Comparison of ENCODE assay signal across 19 mouse cellular contexts in genomic region chr3:157884081-157884643, GRCm38 (mm10). TPM values are rescaled to one million over a fixed set of nuclear protein-coding genes. Genes with fewer than 3 reads are reported as not detected.
DNase-seq lines count a peak whose midpoint lies in the region; ATAC-seq lines count a peak whose summit lies in the region.
"Had no signal": no experiment of that assay in that cellular context is flagged by ENCODE, and none has a peak within 500 bp of the region (broad histone marks: within the 10 kb centered on the region; RNA-seq: fewer than 3 reads in every experiment).

No protein-coding gene starts in this region.

- no peaks in the 10 kb centered on the region for H3K36me3 ChIP-seq in intestine, embryonic 15.5 days
- H3K36me3 ChIP-seq: embryonic facial prominence, embryonic 13.5 days; heart, embryonic 13.5 days; hindbrain, embryonic 10.5 days; liver, embryonic 15.5 days; midbrain, embryonic 13.5 days had no signal

- H3K9ac ChIP-seq in intestine, embryonic 15.5 days: no peak overlapping the region
- H3K9ac ChIP-seq: embryonic facial prominence, embryonic 13.5 days; heart, embryonic 13.5 days; liver, embryonic 15.5 days; midbrain, embryonic 13.5 days had no signal

- intact Hi-C loops in left cerebral cortex, postnatal 25 days (cut with DNase I): loop anchor here (5.0 kb wide), 1 partner anchor 128 kb away; no protein-coding TSS in a partner anchor
- intact Hi-C loops in left cerebral cortex, postnatal 4 days (cut with DNase I): no loop called here

- H3K4me1 ChIP-seq in intestine, embryonic 15.5 days (replicated peaks): no peaks in the 10 kb centered on the region
- H3K4me1 ChIP-seq: embryonic facial prominence, embryonic 13.5 days; heart, embryonic 13.5 days; hindbrain, embryonic 10.5 days; liver, embryonic 15.5 days; midbrain, embryonic 13.5 days had no signal

- no peak overlapping the region for H3K4me3 ChIP-seq in intestine, embryonic 15.5 days (replicated peaks)
- H3K4me3 ChIP-seq: embryonic facial prominence, embryonic 13.5 days; heart, embryonic 13.5 days; hindbrain, embryonic 10.5 days; liver, embryonic 15.5 days; midbrain, embryonic 13.5 days had no signal

- ATAC-seq in erythroblast, adult 5-6 weeks (replicated peaks; ENCODE audit: low FRiP score, poor library complexity, severe bottlenecking): no peak
- ATAC-seq in intestine, embryonic 15.5 days: no peak
- ATAC-seq: forebrain, embryonic 14.5 days; inflammation-experienced regulatory T-cells, adult 6 months; midbrain, embryonic 13.5 days had no signal

- no peak overlapping the region for H3K27ac ChIP-seq in intestine, embryonic 15.5 days
- H3K27ac ChIP-seq: embryonic facial prominence, embryonic 13.5 days; heart, embryonic 13.5 days; hindbrain, embryonic 10.5 days; liver, embryonic 15.5 days; midbrain, embryonic 13.5 days had no signal

- no peaks in the 10 kb centered on the region for H3K27me3 ChIP-seq in intestine, embryonic 15.5 days (replicated peaks)
- H3K27me3 ChIP-seq: embryonic facial prominence, embryonic 13.5 days; heart, embryonic 13.5 days; liver, embryonic 15.5 days; midbrain, embryonic 13.5 days had no signal

- 77% methylated on average over 6 of the region's 6 CpGs for WGBS in intestine, embryonic 15.5 days

- no peaks in the 10 kb centered on the region for H3K9me3 ChIP-seq in intestine, embryonic 15.5 days
- H3K9me3 ChIP-seq: embryonic facial prominence, embryonic 13.5 days; heart, embryonic 13.5 days; hindbrain, embryonic 10.5 days; liver, embryonic 15.5 days; midbrain, embryonic 13.5 days had no signal

- no peak overlapping the region for H3K4me2 ChIP-seq in intestine, embryonic 15.5 days (replicated peaks)
- H3K4me2 ChIP-seq: embryonic facial prominence, embryonic 13.5 days; heart, embryonic 13.5 days; liver, embryonic 15.5 days; midbrain, embryonic 13.5 days had no signal

- peak; percentile 60 for DNase-seq in adrenal gland, adult 2 months
- no peak for DNase-seq in adrenal gland, postnatal 4 days (ENCODE audit: low spot score in 2 of 2)
- peak; percentile 10 to 70 for DNase-seq in left cerebral cortex, postnatal 25 days (ENCODE audit: low spot score in 2 of 2)
- no peak for DNase-seq in left cerebral cortex, postnatal 4 days
- peak; percentile 48 for DNase-seq in adrenal gland, postnatal 14 days
- DNase-seq in right cerebral cortex, postnatal 25 days: peak; percentile 21
- DNase-seq: B cell, adult 2 months; kidney, postnatal 10 days; lung, postnatal 4 days; spleen, adult 18-20 months had no signal

RNA-seq across cellular contexts. Expression of gene Cth, which starts 40.7 kb away (rescaled TPM):
- total RNA-seq in adrenal gland, adult 2 months (2021): 10 to 100 TPM; 20.1 to 39.1 TPM
- 10.4 and 21.6 TPM in 2 replicates for polyA plus RNA-seq in adrenal gland, adult 2 months (2012; rRNA removed)
- 10 to 100 TPM; 12.4 to 15.0 TPM for total RNA-seq in adrenal gland, postnatal 4 days (2021)
- 1 to 10 TPM; 6.7 to 8.0 TPM for total RNA-seq in left cerebral cortex, postnatal 25 days (2021)
- total RNA-seq in left cerebral cortex, postnatal 4 days (2021): 1 to 10 TPM; 3.5 to 3.7 TPM
- 18.6 and 44.9 TPM in 2 replicates for total RNA-seq in adrenal gland, postnatal 14 days (2021)
- not detected in 2 replicates for total RNA-seq in erythroblast, adult 5-6 weeks (2015; ENCODE audit: low replicate concordance)
- 2.7 TPM in 1 of 2 replicates, not detected in the other for total RNA-seq in erythroblast, adult 5-6 weeks (2017; ENCODE audit: low replicate concordance)
- polyA plus RNA-seq in intestine, embryonic 15.5 days (2015; fragmentation: Nextera tagmentation; extraction: Ambion mirVana): 54.0 and 58.1 TPM in 2 replicates
- polyA plus RNA-seq: inflammation-experienced regulatory T-cells, adult 6 months had no signal

Comparison
In these comparisons a context has a peak if more than half of its experiments do, and no peak if none do; other contexts are left out.
1. DNase-seq: peak in adrenal gland, adult 2 months (single experiment), left cerebral cortex, postnatal 25 days (2 of 2), adrenal gland, postnatal 14 days (single experiment) and right cerebral cortex, postnatal 25 days (single experiment); none in adrenal gland, postnatal 4 days (0 of 2) and left cerebral cortex, postnatal 4 days (single experiment).